Mouse (Mus musculus) small intestine, adult 2 months (tissue): ENCODE data around the gene Gm20388. TPM values are rescaled to one million over a fixed set of nuclear protein-coding genes. Genes with fewer than 3 reads are reported as not detected.

Source experiments
- H3K27ac ChIP-seq: fragments of 200-500 bp; 2 replicates; pipeline ENCODE4 v1.5.1; 2012; ENCODE audit warnings: low read depth, low read length, control low read depth, inconsistent platforms; ENCODE audit not compliant: insufficient read depth
- H3K27me3 ChIP-seq: fragments of 200-500 bp; 2 replicates; pipeline ENCODE4 v1.6.1; 2012; ENCODE audit warnings: mild to moderate bottlenecking, moderate library complexity, low read length, inconsistent platforms; ENCODE audit not compliant: control insufficient read depth, insufficient read depth
- H3K36me3 ChIP-seq: fragments of 200-500 bp; 2 replicates; pipeline ENCODE4 v1.6.1; 2012; ENCODE audit warnings: mild to moderate bottlenecking, low read length, control low read depth, inconsistent platforms; ENCODE audit not compliant: control insufficient read depth, insufficient read depth
- H3K4me1 ChIP-seq: fragments of 200-500 bp; 2 replicates; pipeline ENCODE4 v1.6.1; 2012; ENCODE audit warnings: low read length, inconsistent platforms, mixed read lengths; ENCODE audit not compliant: control insufficient read depth, insufficient read depth, insufficient read length
- H3K4me3 ChIP-seq: fragments of 200-500 bp; 2 replicates; pipeline ENCODE4 v1.5.1; 2012; ENCODE audit warnings: low read depth, mild to moderate bottlenecking, control low read depth, inconsistent platforms, low read length, moderate library complexity
- CTCF ChIP-seq: fragments of 200-500 bp; IDR thresholded peaks from 2 replicates; pipeline ENCODE4 v1.5.1; 2012; ENCODE audit warnings: low read depth, mild to moderate bottlenecking, control low read depth, inconsistent platforms, low read length, moderate library complexity, mixed read lengths; ENCODE audit not compliant: insufficient replicate concordance, insufficient read length; ENCODE audit errors: extremely low read depth
- POLR2A ChIP-seq: fragments of 200-500 bp; IDR thresholded peaks from 2 replicates; pipeline ENCODE4 v1.6.1; 2012; ENCODE audit warnings: low read depth, mild to moderate bottlenecking, control low read depth, inconsistent platforms, low read length, moderate library complexity
- WGBS: fragments of 180-500 bp; shearing (Covaris S2); methylation state at CpG from one replicate; pipeline ENCODE4 v1.1.7; 2018; 5-methylcytosine and 5-hydroxymethylcytosine counted together
- polyA plus RNA-seq: library from polyadenylated mRNA; depleted of rRNA; stranded (reverse); fragments of >200 nt; gene quantifications from 2 replicates; pipeline ENCODE4 v1.2.3, GENCODE M21; 2012

Gm20388 gene
- polyA plus RNA-seq, 1 experiment: 37.3 TPM

GRCm38 (mm10) chr8:122986501-122987184 lies 3076.0 kb downstream of the Gm20388 start:
- no peak overlapping the region for H3K4me3 ChIP-seq
- H3K27ac ChIP-seq: peak overlapping the region; percentile 42; the same call in 1 of the 2 replicates
- H3K27me3 ChIP-seq: no peaks in the 10 kb centered on the region

DNA sequence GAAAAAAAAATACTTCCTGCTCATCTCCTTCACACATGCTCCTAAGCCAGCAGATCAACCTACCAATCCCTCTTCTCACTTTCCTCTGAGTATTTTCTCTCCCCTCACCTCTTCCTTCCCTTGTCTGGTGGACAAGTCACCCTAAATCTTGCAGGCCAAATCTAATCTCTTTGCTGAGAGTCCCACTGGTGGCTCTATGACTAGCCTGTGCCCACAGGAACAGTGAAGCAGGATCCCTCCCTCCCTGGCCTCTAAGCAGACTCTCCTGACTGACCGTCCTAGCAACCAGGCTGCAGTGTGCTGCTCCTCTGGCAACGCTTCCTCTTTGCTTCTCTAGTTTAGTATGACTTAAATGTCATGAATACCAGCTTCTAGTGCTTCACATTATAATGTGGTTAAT lies 3076.6 kb downstream of the Gm20388 start:
- WGBS: 14% methylated on average over 2 of the region's 2 CpGs
- Histone ChIP-seq H3K4me3 (no peak overlapping the region), H3K27me3 (no peaks in the 10 kb centered on the region), H3K27ac (peak overlapping the region; percentile 3), H3K4me1 (peaks cover 50% of the 10 kb centered on the region), H3K36me3 (no peaks in the 10 kb centered on the region)
- TF ChIP-seq POLR2A (no peak), CTCF (no peak)

More at GRCm38 (mm10) chr8:122986501-122987184, 3076.0 kb downstream of the Gm20388 start:
- no peaks in the 10 kb centered on the region for H3K36me3 ChIP-seq
- TF ChIP-seq POLR2A: no peak
- no peak for TF ChIP-seq CTCF
- peaks cover 45% of the 10 kb centered on the region for H3K4me1 ChIP-seq
- WGBS: 34% methylated on average over 8 of the region's 8 CpGs

DNA sequence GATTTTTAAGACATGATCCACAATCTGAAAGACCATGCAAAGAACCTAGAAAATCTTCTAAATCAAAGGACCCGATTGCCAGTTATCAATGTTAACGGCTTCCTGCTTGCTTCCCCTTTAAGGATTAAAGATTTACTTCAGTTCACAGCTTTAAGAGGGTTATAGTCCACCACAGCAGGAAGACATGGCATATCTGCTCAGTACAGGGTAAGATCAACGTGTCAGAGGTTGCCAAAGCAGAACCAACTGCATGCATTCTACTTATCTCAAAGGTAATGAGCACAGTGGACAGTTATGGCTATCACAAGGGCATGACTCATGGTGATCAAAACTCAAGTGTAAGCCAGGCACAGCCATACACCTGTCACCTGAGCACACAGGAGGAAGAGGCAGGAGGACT lies 3078.3 kb downstream of the Gm20388 start:
- TF ChIP-seq CTCF: no peak
- TF ChIP-seq POLR2A: no peak
- Histone ChIP-seq H3K4me3 (no peak overlapping the region), H3K27ac (peak overlapping the region; percentile 80; the same call in 1 of the 2 replicates), H3K4me1 (peaks cover 55% of the 10 kb centered on the region), H3K36me3 (no peaks in the 10 kb centered on the region), H3K27me3 (no peaks in the 10 kb centered on the region)
- WGBS: 10% methylated on average over 3 of the region's 3 CpGs

GRCm38 (mm10) chr8:122989976-122990375 lies 3079.3 kb downstream of the Gm20388 start:
- 56% methylated on average over 2 of the region's 2 CpGs for WGBS
- Histone ChIP-seq H3K4me3 (no peak overlapping the region), H3K36me3 (no peaks in the 10 kb centered on the region), H3K27ac (peak overlapping the region; percentile 97), H3K4me1 (peaks cover 52% of the 10 kb centered on the region), H3K27me3 (no peaks in the 10 kb centered on the region)
- TF ChIP-seq CTCF (no peak), POLR2A (no peak)

- Histone ChIP-seq H3K36me3 (no peaks in the 10 kb centered on the region), H3K27me3 (no peaks in the 10 kb centered on the region), H3K27ac (peak overlapping the region; percentile 27), H3K4me3 (no peak overlapping the region), H3K4me1 (peaks cover 46% of the 10 kb centered on the region)
- no peak for TF ChIP-seq CTCF
- no peak for TF ChIP-seq POLR2A
- 62% methylated on average over 5 of the region's 5 CpGs for WGBS
These were observed 3080.7 kb downstream of the Gm20388 start for GRCm38 (mm10) chr8:122991368-122991767.

DNA sequence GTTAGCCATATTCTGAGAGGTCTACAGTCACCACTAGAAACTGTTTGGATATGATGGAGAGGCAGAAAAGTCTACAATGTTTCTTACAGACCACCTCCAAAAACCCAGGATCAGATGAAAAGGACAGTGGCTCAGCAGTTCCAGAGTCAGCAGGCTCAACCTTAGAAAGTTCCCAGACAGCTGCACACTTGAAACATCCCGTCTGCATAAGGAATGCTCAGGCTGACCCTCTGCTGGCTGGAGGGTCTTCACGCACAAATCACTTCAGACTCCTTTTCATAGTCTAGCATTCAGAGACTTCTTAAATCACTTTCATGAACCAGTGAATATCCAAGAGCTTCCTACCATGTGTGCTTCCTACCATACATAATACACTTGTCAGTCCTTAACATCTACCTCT lies 3081.7 kb downstream of the Gm20388 start:
- WGBS: 81% methylated on average over 2 of the region's 2 CpGs
- Histone ChIP-seq H3K27ac (no peak overlapping the region), H3K36me3 (0 out of 2 replicates have a peak, but pooled peaks cover 2% of the 10 kb centered on the region), H3K27me3 (no peaks in the 10 kb centered on the region), H3K4me1 (peaks cover 42% of the 10 kb centered on the region), H3K4me3 (no peak overlapping the region)
- TF ChIP-seq POLR2A (no peak), CTCF (no peak)

DNA sequence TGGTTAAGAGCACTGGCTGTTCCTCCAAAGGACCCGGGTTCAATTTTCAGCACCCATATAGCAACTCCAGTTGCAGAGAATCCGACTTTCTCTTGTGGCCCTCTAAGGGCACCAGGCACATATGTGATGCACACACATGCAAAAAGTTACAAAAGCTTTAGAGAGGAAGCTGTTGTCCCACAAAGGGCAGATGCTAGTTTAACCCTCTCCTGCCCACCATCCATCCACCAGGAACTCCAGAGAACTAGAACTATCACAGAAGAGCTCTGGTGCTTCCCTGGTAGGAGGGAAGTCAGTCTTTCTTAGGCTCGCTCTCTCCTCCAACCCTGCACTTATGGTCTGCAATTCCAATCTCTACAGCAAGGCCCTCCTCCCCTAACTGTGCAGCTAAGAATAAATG lies 3082.4 kb downstream of the Gm20388 start:
- no peak overlapping the region for H3K27ac ChIP-seq
- WGBS: 57% methylated on average over 3 of the region's 3 CpGs
- peaks cover 38% of the 10 kb centered on the region for H3K4me1 ChIP-seq
- TF ChIP-seq POLR2A (no peak), CTCF (no peak)
- no peaks in the 10 kb centered on the region for H3K27me3 ChIP-seq
- no peak overlapping the region for H3K4me3 ChIP-seq
- 0 out of 2 replicates have a peak, but pooled peaks cover 2% of the 10 kb centered on the region for H3K36me3 ChIP-seq
